Mouse (Mus musculus) left cerebral cortex, adult 9 months (tissue): ENCODE measurements around the gene Ifit3.
"Not testable (repeated sequence)": the region's sequence is repeated elsewhere in the genome, so short reads cannot be mapped to it uniquely, and the experiment has no call there.

Source experiments
- DNase-seq, 2 experiments: peaks; one replicate each; pipeline ENCODE4 v3.0.0; 2022; ENCODE audit warnings: low spot score in 2 of 2

The Ifit3 gene

DNA sequence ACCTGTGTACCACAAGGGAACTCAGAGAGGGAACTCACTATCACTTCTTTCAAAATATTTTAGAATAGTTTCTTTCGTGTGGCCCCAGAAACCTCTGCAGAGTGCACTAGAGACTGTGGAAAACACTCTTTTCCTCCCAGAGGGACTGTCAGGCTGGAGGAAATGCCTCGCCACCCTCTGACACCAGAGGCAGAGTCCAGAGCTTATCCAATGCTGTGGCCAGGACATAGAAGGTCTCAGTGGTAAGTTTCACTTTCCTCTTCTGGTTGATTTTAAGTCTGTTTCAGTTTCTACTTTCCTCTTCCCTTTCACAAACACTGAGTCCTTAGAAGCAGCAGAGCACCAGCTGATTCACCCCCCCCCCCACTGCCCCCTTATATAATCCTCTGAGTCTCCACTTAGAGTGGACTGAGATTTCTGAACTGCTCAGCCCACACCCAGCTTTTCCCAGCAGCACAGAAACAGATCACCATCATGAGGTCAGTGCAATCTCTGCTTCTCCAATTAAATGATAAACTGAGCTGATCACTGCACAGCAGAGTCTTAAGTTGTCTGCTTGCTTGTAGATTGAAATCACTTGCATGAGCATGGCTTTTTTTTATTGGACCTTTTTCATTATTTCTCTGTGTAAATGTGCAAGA, at the start of gene Ifit3:
Gene Ifit3, plus strand, starts transcription at position 406 of the 641 bp plus-strand sequence.
- not testable (repeated sequence) for DNase-seq

DNA sequence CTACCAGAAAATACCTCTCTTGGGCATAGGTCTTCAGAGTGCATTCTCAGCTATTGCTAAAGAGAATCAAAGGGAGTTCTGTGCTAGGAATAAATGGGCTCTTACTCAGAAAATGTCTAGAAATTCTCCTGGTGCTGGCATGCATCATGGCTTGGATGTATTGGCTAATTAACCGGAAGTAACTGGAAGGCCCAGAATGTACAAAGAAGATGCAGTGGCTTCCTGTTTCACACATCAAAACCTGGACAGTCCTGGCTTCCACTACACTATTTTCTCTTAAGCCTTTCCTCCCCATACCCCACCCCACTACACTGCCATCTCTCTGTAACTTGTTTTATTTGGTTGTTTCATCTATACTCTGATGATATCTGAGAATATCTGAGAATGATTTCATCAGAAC, 43.9 kb upstream of the Ifit3 start:
- DNase-seq = no peak

DNA sequence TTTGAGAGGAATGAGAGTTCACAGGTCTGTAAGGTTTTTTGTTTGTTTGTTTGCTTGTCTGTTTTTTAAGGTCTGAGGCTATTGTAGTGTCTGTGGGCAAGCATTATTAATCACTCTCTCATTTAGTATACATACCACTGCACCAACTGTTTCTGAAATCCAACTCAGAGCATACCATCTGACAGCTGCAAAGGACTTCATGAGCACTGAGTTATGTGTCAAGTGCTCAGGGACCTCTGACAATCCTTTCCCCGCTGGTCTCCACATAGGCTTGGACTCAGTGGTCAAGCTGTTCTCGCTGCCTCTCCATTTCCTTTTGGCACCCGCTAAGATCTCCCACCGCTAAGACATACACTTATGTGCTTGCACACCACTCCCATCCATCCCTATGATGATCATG, 37.1 kb upstream of the Ifit3 start:
- no peak for DNase-seq

DNA sequence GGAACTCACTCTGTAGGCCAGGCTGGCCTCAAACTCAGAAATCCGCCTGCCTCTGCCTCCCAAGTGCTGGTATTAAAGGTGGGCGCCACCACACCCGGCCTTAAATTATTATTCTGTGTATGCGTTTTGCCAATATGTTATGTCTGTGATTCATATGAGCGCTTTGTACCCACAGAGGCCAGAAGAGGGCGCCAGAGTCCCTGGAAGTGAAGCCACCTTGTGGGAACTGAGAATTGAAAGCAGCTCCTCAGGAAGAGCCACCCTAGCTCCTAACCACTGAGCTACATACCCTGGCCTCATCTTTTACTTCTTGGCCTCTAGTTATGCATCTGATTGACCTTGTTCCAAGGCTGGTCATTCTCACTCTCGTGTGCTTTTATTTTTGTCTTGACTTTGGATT, 35.4 kb upstream of the Ifit3 start:
- peak in 1 of 2 experiments; percentile 84 for DNase-seq

DNA sequence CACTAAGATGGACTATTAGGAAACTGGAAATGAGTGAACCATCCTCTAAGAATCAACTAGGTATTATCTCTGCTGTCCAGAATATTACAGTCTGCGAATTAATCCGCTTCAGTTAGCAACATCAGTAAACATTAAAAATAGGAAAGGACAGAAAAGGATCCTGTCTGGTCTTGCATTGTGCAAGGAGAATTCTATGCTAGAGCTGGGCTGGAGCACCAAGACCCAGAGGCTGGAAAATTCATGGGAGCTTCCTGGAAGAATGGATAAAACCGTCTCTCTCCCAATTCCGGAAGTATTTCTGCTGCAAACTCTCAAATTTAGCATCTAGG, 33.2 kb upstream of the Ifit3 start:
- DNase-seq = no peak

DNA sequence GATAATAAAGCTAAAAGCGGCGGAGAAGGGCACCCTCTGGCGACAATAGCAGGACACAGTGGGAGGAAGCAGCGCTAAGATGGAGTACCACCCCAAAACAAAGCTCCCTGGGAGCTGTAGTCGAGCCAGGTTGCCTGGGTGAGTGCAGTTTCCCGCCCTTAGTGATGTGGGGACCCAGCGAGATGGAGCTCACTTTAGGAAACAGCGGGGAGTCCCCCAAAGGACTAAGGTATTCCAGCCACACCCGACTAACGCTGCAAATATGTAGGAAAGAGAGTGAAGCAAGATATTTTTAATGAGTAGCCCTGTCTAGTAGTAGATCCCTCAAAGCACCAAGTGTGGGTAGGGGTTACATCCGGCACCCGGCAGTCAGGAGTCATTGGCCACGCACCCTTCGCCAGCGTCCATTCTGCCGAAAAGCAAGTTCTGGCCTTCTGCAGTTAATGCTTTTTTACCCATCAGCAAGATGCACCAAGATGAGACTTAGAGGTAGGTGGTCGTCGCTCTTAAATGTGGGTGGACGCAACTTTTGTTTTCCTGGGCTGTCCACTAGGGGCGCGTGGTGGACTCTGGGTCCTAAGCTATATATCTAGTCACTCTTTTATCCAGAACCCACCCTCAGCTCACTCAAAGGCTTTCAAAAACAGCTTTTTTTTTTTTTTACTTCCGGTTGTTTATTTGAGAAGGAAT, 32.7 kb upstream of the Ifit3 start, which contains the start of gene Ifit2:
Gene Ifit2, plus strand, starts transcription at position 161 of the 690 bp plus-strand sequence.
- peak in 1 of 2 experiments; percentile 76 for DNase-seq

DNA sequence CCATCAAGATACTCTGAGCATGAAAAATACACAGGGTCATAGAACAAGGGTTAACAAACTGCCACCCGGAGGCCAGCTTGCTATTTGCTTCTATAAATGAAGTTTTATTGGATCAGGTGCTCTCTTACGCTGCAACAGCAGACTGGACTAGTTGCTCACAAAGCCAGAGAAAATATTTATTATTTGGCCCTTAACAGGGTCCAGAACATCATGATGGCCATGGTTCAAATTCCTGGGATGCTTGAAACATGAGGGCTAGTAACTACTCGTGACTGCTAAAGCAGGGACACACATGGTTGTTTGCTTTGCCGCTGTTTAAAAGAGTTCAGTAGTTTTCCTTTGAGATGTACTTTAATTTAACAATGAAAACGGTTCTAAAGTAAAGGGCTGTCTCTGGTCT, 31.4 kb upstream of the Ifit3 start:
- DNase-seq = no peak

DNA sequence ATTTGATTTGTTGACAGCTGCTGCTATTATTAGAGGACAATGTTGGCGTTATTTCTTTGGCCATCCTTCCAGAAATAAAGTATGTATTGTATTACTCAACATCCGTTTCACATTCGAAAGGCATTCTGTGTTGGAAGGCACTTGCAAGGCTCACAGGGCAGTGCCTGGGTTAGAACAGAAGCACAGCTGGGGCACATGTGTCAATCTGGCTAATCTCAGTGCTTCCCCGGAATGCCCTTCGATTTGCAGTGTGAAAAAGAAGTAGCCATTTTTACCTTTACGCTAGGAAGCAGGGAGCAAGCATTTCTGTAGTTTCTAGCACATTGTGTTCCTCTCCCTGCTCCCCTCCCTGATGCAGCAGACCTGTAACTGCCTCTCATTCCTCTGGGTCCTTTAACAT, 30.3 kb upstream of the Ifit3 start:
- no peak for DNase-seq

DNA sequence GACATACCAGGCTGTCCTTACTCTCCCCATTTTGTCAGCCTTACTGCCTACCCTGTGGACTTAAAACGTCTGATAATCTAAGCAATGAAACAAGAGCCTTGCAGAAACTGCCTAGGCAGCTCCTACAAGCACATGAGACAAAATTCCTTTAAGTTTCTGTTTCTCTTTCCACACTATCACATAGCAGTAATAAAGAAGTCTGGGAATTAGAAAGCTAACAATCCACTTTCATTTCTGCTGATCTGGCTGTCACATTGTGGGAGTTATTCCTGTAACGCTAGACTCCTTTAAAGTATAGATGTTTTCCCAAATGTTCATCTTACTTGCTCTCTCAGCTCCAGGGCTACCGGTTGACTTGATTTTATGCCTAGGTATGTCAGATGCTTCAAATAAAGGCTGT, 29.8 kb upstream of the Ifit3 start:
- no peak for DNase-seq

DNA sequence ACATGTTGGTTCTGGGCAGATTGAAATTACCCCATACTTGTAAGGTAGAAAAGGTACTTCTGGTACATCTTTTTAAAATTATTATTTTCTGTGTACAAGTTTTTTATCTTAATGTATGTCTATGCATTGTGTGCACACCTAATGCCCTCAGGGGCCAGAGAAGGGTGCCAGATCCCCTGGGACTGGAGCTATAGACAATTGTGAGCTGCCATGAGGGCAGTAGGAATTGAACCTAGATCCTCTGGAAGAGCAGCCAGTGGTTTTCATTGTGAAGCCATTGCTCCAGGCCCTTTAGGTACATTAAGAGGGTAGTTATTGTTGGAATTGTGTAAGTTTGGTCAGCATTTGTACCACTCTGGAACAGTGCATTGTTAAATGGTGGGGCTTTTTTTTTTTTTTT, 29.3 kb upstream of the Ifit3 start:
- DNase-seq = no peak

DNA sequence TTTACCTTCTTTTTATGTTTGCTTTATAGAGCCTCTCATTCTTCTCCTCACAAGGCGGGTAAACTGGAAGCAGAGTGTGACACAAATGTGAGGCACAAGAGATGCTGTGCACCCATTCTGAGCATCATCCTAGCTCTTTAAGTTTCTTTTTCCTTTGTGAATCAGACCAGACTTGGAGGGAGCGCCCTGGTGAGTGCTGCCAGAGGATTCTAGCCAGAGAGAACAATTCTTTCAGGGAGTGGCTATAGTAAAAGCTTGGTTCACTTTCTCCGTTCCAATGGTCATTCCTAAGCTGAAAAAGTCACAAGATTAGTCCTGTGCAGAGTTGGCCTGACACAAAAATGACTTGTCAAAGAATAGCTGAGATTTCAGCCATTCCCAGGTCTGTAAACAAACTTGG, 26.7 kb upstream of the Ifit3 start:
- DNase-seq = no peak

DNA sequence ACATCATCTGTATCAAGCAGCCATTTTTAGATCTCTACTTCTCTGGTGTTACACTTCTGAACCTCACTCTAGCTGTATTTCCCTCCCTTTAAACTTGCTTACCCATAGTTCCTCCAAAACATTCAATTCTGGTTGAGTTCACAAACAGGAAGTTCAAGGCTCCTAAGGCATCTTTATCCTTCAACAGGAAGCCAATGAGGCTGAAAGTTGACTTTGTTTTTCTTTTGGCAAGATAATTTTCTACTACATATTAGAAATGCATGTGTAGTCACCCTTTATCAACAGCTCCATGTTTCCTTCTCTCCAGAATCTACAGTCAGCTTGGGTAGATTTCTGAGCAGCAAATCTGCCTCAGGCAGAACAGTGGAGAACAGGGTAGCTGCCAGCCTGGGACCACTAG, 20.8 kb upstream of the Ifit3 start:
- DNase-seq = no peak

DNA sequence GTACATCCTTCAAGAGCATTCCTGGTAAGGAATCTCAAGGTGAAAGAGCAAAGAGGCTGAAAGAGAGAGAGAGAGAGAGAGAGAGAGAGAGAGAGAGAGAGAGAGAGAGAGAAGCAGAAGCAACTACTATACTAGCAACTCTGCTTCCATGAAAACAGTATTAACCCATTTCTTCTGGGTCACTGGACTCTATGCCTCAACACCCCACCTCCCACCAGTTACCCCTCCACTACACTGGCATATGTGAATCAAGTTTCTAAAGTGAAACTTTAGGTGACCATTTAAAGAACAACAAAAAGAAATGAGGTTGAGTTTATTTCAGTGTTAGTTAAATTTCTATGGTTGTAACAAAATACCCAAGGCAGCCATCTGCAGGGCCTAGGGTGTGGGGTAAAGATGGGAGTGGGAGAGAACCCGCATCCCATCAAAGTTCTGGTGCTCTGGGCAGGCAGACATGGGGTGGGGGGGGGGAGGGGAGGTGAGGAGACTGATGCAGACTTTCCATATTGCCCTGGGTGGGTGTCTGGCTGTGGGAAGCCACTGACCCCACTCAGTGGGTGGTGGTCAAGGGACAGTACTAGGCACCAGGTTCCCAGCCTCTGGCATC, 17.1 kb upstream of the Ifit3 start:
- no peak for DNase-seq

DNA sequence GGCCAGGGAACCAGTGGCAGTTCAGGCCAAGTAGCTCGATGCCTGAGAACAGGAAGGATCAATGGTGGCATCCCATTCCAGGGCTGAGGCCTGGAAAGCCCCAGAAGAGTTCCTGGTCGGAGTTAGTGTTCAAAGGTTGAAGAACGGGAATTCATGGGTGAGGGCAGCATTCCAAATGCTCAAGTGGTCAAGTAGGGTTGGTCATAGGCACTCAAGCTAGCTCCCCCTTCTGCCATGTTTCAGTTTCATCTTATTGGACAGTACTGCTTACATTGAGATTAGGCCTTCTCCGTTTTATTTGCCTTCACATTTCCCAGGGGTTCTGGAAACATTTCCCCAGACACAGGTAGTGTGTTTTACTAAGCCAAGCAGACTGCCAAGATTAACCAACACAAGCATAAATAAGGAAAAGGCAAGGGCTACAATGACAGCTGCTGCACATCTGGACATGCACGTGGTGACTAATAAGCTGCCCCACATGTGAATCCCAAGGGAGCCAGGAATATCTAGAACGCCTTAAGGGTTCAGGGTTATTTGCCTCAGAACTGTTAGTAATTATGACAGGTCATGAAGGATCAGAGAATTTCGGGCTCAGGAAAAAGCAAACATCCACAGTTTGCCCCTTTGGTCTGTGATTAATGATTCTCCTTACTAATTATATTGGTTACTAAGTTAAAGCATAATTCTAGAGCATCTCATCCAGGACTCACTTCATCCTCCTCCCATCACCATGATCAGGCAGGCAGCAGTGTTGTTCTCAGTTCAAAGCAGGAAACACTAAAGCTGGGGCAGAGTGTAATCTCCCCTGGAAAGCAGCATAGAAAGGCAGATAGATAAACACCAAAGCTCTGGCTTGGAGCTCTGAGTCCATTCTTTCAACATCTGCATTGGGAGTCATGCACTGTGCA, 14.1 kb upstream of the Ifit3 start:
- DNase-seq = no peak

DNA sequence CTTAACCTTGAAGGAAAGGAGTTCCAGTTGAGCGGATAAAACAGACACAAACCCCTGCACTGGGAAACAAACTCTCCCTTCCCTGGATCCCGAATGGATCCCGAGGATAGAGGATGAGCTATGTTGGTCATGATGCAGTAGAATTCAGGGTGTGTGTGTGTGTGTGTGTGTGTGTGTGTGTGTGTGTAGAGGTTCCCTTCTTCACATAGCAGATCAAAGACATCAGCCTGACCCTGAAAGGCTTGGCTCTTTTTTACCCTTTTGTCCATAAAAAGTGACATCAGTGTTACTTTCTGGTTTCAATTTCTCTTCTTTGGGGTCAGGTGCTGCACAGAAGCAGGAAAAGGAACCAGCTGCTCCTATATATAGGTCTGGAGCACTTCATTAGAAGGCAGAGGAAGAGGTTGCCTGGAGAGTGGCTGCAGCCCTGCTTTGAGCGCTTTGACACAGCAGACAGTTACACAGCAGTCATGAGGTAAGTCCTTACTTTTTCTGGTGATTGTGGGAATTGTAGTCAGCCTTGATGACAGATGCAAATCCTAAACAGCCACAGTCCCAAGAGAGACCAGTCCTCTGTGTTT, 13.3 kb upstream of the Ifit3 start:
- no peak for DNase-seq

DNA sequence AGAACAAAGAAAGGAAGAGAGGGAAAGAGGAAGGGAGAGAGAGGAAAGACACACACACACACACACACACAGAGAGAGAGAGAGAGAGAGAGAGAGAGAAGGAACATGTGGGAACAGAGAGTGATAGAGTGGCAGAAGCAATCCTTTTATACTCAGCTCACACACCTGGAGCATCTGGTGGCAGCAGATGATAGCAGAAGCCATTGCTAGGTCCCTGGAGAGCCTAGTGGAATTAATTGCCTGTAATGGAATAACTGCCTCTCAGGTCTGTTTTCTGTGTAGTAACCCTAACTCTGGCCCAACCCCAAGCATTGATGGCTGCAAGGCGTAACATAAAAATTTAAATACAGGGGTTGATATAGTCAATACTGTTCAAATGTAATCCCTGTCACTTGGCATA, 12.3 kb upstream of the Ifit3 start:
- DNase-seq = no peak

DNA sequence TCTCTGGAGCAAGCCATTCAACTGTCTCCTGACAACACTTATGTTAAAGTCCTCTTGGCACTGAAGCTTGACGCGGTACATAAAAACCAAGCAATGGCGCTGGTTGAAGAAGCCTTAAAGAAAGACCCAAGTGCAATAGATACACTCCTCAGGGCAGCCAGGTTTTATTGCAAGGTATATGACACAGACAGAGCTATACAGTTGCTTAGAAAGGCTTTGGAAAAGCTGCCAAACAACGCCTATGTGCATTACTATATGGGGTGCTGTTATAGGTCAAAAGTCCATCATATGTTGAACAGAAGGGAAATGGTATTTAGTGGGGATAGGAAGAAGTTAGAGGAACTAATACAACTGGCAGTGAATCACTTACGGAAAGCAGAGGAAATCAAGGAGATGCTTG, 9.7 kb upstream of the Ifit3 start:
- no peak for DNase-seq

DNA sequence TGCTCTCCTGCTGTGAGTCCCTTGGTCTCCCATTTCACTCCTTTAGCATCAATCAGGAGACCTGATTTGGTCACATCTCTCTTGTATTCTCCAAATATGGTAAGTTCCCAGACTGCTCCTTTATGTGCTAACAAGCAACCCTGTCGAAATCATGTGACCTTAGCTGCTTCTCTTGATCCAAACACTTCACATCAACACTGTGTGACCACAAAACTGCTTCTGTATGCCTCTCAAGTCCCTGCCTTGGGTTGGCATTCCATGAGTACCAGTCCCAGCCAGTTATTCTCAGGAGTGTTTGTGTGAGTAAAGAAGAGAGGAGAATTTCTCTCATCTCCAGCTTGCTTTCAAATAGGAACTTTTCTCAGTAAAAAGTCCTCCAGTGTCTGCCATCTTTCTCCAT, 6.2 kb upstream of the Ifit3 start:
- no peak for DNase-seq

DNA sequence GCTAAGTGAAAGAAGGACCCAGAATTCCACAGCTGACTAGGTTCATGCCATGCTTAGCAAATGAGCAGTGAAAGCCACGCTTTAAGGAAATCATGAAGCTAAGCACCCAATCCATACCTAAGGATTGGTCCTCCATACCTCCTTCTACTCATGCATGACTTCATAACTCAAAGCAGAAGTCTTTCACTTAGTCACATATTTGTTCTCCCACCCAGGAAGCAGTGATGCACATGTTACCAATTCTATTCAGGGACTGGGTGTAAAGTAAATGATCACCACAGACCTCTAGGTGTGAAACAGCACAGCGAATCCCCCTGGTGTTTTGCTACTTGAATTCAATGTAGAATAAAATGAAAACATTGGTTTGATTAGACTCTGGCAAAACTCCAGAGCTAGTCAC, 635 bp upstream of the Ifit3 start:
- not testable (repeated sequence) for DNase-seq

DNA sequence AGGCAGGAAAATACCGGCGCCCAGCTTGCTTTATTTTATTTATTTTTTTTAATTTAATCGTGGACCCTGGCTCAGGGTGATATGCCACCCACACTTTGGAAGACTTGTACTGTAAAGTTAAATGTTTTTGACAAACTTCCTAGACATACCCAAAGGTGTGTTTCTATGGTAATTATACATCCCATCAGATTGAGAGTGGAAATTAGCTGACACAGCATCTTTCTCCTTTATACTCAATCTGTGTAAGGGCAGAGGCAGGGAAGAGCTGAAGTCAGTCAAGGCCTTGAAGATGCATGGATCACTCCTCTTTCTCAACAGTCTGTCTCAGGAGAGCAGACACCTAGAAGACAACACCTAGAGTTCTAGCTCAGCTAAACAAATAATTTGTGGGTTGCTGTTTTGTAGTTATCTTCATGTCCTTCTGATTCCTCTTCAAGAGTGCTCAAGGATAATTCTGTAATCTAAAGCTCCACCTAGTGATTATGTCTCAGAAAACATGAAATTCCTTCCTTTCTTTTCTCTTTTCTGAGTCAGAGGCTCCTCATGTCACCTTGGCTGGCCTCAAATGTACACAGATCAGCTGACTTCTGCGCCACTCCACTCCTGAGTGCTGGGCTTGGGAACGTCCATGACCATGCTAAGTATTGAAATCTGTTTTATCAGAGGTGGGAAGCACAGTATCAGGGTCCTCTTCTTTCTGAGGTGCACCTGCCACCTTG, 2.6 kb downstream of the Ifit3 start:
- not testable (repeated sequence) for DNase-seq
